Mouse (Mus musculus) intestine, embryonic 15.5 days (tissue): ENCODE measurements around the gene Cers2. TPM values are rescaled to one million over a fixed set of nuclear protein-coding genes. Genes with fewer than 3 reads are reported as not detected.

Experiments
- ATAC-seq: fragments of 200-750 bp; cut with Nextera tagmentation; 2 replicates; pipeline ENCODE4 v1.8.0; 2017; ENCODE audit warnings: moderate TSS enrichment, moderate library complexity
- H3K27ac ChIP-seq: fragments of 300-500 bp; sonication (generic); 2 replicates; pipeline ENCODE4 v1.5.1; 2015; ENCODE audit warnings: mild to moderate bottlenecking, inconsistent platforms
- H3K27me3 ChIP-seq: fragments of 300-500 bp; sonication (generic); replicated peaks from 2 replicates; pipeline ENCODE4 v1.6.1; 2015; ENCODE audit warnings: inconsistent platforms
- H3K36me3 ChIP-seq: fragments of 300-500 bp; sonication (generic); 2 replicates; pipeline ENCODE4 v1.6.1; 2015; ENCODE audit warnings: inconsistent platforms
- H3K4me1 ChIP-seq: fragments of 300-500 bp; sonication (generic); replicated peaks from 2 replicates; pipeline ENCODE4 v1.6.1; 2015; ENCODE audit warnings: inconsistent platforms
- H3K4me2 ChIP-seq: fragments of 300-500 bp; sonication (generic); replicated peaks from 2 replicates; pipeline ENCODE4 v1.6.1; 2015; ENCODE audit warnings: mild to moderate bottlenecking, inconsistent platforms
- H3K4me3 ChIP-seq: fragments of 300-500 bp; sonication (generic); replicated peaks from 2 replicates; pipeline ENCODE4 v1.5.1; 2015; ENCODE audit warnings: inconsistent platforms
- H3K9ac ChIP-seq: fragments of 300-500 bp; sonication (generic); 2 replicates; pipeline ENCODE4 v1.6.1; 2015; ENCODE audit warnings: inconsistent platforms
- H3K9me3 ChIP-seq: fragments of 300-500 bp; sonication (generic); 2 replicates; pipeline ENCODE4 v1.6.1; 2016; ENCODE audit warnings: inconsistent platforms
- WGBS: fragments of 180-500 bp; shearing (Covaris S2); methylation state at CpG from one replicate; pipeline ENCODE4 v1.1.7; 2015; 5-methylcytosine and 5-hydroxymethylcytosine counted together
- polyA plus RNA-seq: library from polyadenylated mRNA; unstranded; fragments of >200 nt; fragmentation: Nextera tagmentation; extraction: Ambion mirVana; gene quantifications from 2 replicates; pipeline ENCODE4 v1.2.1, GENCODE M21; 2015

The Cers2 gene
- polyA plus RNA-seq = 146 and 148 TPM in 2 replicates

DNA sequence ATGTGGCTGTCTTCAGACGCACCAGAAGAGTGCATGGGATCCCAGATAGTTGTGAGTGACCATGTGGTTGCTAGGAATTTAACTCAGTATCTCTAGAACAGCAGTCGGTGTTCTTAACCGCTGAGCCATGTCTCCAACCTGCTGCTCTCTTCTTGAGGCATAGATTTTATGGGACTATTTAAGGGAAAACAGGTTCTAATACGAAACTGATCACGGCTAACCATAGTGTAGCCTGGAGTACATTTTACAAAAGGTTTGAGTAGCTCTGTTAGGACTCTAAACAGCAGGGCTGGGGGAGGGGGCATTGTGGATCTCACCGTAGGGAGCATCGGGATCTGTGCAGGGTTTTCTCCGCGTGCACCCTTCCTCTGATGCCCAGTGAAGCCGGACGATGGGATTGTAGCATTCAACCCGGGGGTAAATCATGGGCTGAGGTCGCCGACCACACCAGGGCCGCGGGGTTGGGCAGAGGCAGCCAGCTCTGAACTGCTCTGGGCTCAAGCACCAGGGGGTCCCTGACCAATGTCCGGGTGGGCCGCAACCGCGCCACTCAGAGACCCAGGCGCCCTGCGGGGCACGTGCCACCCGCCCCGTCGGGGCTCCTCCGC is at the start of gene Cers2:
TSS of gene Cers2 (plus strand) at position 306 of the 608 bp plus-strand sequence.
- Histone ChIP-seq H3K9me3 (no peaks in the 10 kb centered on the region), H3K4me3 (peak within 1 kb of the TSS; percentile 91), H3K36me3 (no peaks in the 10 kb centered on the region), H3K4me1 (peaks cover 29% of the 10 kb centered on the region), H3K4me2 (peak within 1 kb of the TSS; percentile 90), H3K9ac (peak within 1 kb of the TSS; percentile 99), H3K27ac (peak within 1 kb of the TSS; percentile 94), H3K27me3 (no peaks in the 10 kb centered on the region)
- ATAC-seq = peak; percentile 7; the same call in 1 of the 2 replicates
- 6% methylated on average over 27 of the region's 27 CpGs for WGBS

DNA sequence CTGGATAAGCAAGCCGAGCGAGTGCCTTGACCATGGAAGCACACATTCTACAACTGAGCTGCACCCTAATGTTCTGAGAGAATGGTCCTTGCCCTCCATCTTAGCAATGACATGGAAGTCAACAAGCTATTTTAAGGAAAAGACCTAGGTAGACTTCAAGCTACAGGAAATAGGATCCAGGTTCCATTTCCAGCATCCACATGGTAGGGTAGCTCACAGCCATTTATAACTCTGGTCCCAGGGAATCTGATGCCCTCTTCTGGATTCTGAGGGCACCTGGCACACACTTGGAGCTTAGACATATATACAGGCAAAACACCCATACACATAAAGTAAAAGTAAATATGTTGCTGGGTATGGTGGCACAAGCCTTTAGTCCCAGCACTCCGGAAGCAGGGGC is 48.5 kb upstream of the Cers2 start:
- ATAC-seq = no peak
- Histone ChIP-seq H3K27me3 (no peaks in the 10 kb centered on the region), H3K9me3 (no peaks in the 10 kb centered on the region), H3K4me1 (no peaks in the 10 kb centered on the region), H3K9ac (no peak overlapping the region), H3K4me2 (no peak overlapping the region), H3K36me3 (peaks cover 19% of the 10 kb centered on the region), H3K4me3 (no peak overlapping the region), H3K27ac (no peak overlapping the region)
- WGBS = 89% methylated on average over 3 of the region's 3 CpGs

DNA sequence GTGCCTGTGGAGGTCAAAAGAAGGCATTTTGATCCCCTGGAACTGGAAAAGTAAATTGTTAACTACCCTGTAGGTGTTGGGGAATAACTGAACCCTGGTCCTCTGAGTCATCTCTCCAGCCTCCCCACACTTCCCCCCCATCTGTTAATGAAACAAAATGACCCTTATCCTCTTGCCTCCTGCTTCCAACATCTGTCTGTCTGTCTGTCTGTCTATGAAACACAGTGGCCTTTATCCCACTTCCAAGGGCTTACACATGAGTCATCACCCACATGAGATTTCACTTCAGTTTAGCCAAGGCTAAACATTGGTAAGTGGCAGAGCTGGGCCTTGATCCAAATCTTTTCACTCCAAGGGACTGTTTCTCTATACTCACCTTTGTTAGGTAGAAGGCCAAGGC is 46.7 kb upstream of the Cers2 start:
- Histone ChIP-seq H3K36me3 (peaks cover 15% of the 10 kb centered on the region; the same call in 1 of the 2 replicates), H3K27ac (no peak overlapping the region), H3K9ac (no peak overlapping the region), H3K27me3 (no peaks in the 10 kb centered on the region), H3K4me1 (no peaks in the 10 kb centered on the region), H3K4me2 (no peak overlapping the region), H3K9me3 (no peaks in the 10 kb centered on the region), H3K4me3 (no peak overlapping the region)
- ATAC-seq = no peak; the same call in 1 of the 2 replicates

- Histone ChIP-seq H3K4me2 (no peak overlapping the region), H3K4me3 (no peak overlapping the region), H3K9me3 (no peaks in the 10 kb centered on the region), H3K4me1 (no peaks in the 10 kb centered on the region), H3K27me3 (no peaks in the 10 kb centered on the region), H3K36me3 (0 out of 2 replicates have a peak, but pooled peaks cover 10% of the 10 kb centered on the region), H3K9ac (no peak overlapping the region), H3K27ac (no peak overlapping the region)
- 86% methylated on average over 5 of the region's 5 CpGs for WGBS
- no peak for ATAC-seq
Observed at GRCm38 (mm10) chr3:95269789-95270188, 44.8 kb upstream of the Cers2 start.

DNA sequence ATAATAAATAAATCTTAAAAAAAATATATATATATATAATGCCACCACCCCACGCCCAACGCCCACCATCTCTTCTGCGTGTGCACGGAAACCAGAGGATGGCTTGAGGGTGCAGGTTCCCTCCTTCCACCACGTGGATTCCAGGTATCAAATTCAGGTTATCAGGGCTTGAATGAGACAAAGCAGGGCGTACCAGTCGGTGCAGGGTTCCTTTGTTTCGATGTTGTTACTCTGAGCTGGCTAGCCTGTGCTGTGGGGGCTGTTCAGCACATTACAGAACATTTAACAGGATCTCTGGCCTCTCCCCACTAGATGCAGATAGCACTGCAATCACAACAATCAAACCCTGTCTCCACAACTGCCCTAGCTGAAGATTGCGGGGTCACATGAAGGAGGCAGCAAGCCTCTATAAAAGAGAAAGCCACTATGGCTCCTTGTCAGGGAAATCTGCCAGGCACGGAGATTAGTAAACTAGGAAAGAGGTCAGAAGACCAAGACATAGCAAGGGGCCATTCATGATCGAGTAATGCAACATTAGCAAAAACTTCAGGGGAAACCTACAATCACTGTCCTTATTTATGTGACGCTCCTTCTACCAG is 43.7 kb upstream of the Cers2 start:
- WGBS = 83% methylated on average over 12 of the region's 12 CpGs
- ATAC-seq = no peak
- Histone ChIP-seq H3K27me3 (no peaks in the 10 kb centered on the region), H3K4me3 (no peak overlapping the region), H3K4me1 (no peaks in the 10 kb centered on the region), H3K36me3 (0 out of 2 replicates have a peak, but pooled peaks cover 10% of the 10 kb centered on the region), H3K9me3 (no peaks in the 10 kb centered on the region), H3K9ac (no peak overlapping the region), H3K4me2 (no peak overlapping the region), H3K27ac (no peak overlapping the region)

DNA sequence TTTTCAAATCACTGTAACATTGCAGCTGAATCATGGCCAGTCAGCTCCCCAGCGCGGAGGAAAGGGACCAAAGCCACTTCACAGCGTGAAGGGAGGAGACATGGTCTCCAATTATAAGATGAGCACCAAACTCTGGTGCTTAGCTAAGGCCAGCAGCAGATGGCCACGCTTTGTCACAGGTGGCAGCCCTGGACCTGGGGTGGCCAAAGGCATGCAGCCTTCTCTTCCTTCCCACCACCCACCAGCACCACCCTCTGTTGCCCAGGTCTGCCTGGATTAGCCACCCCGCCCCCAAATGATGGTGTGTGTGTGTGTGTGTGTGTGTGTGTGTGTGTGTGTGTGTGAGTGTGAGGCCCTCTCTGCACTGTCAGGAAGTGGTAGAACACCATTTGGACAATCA is 41.1 kb upstream of the Cers2 start:
- 89% methylated on average over 5 of the region's 5 CpGs for WGBS
- Histone ChIP-seq H3K4me1 (0 out of 2 replicates have a peak, but pooled peaks cover 7% of the 10 kb centered on the region), H3K9ac (no peak overlapping the region), H3K27me3 (no peaks in the 10 kb centered on the region), H3K36me3 (no peaks in the 10 kb centered on the region), H3K9me3 (no peaks in the 10 kb centered on the region), H3K4me3 (no peak overlapping the region), H3K4me2 (no peak overlapping the region), H3K27ac (no peak overlapping the region)
- no peak for ATAC-seq

- Histone ChIP-seq H3K36me3 (no peaks in the 10 kb centered on the region), H3K4me1 (0 out of 2 replicates have a peak, but pooled peaks cover 7% of the 10 kb centered on the region), H3K9me3 (no peaks in the 10 kb centered on the region), H3K27ac (no peak overlapping the region), H3K9ac (no peak overlapping the region), H3K4me2 (no peak overlapping the region), H3K4me3 (no peak overlapping the region), H3K27me3 (no peaks in the 10 kb centered on the region)
- WGBS = 93% methylated on average over 4 of the region's 4 CpGs
- ATAC-seq = no peak
Observed at GRCm38 (mm10) chr3:95274453-95274852, 40.1 kb upstream of the Cers2 start.

DNA sequence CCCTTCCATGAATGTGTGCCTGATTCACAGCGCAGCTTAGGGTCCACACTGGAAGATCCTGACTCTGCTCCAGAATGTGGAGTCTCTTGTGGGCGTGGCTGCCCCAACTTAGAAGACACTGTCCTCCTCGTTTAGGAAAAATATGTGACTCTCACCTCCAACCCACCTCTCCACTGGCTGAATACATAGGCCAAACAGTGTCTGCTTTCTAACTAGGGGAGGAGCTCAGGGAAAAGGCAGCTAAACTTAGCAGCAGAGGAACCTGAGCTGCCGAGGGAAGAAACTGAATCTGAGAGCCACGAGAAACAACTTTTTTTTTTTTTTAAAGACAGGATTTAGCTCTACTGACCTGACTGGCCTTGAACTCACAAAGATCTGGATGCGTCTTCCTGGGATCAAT is 39.4 kb upstream of the Cers2 start:
- WGBS = 73% methylated on average over 6 of the region's 6 CpGs
- Histone ChIP-seq H3K4me2 (no peak overlapping the region), H3K4me1 (0 out of 2 replicates have a peak, but pooled peaks cover 7% of the 10 kb centered on the region), H3K4me3 (no peak overlapping the region), H3K27ac (no peak overlapping the region), H3K36me3 (no peaks in the 10 kb centered on the region), H3K9ac (no peak overlapping the region), H3K27me3 (no peaks in the 10 kb centered on the region), H3K9me3 (no peaks in the 10 kb centered on the region)
- ATAC-seq = no peak

DNA sequence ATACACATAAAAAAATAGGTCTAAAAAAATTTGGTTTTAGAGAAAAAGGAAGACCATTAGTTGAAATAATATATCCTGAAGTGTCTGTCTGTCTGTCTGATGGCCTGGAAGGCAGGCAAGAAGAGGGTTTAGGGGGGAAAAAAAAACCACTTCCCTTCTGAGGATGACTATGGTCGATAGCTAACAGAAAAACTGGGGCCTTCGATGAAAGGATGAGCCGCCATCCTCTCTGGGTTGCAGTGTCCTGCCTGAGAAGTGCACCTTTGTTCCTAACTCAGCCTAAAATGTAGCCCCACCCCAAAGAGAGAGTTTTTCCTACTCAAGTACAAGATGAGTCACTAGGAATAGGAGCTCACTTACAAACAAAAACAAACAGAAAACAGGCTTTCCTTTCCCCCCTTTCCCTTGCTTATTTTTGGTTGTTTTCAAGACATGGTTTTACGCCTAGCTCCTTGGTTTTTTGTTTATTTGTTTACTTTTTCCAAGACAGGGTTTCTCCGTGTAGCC is 38.1 kb upstream of the Cers2 start:
- 65% methylated on average over 5 of the region's 5 CpGs for WGBS
- no peak overlapping the region for H3K27ac ChIP-seq
- H3K4me3 ChIP-seq = no peak overlapping the region
- H3K27me3 ChIP-seq = no peaks in the 10 kb centered on the region
- no peaks in the 10 kb centered on the region for H3K9me3 ChIP-seq
- no peak for ATAC-seq
- H3K9ac ChIP-seq = no peak overlapping the region
- H3K4me1 ChIP-seq = peaks cover 7% of the 10 kb centered on the region; the same call in 1 of the 2 replicates
- no peaks in the 10 kb centered on the region for H3K36me3 ChIP-seq
- no peak overlapping the region for H3K4me2 ChIP-seq

DNA sequence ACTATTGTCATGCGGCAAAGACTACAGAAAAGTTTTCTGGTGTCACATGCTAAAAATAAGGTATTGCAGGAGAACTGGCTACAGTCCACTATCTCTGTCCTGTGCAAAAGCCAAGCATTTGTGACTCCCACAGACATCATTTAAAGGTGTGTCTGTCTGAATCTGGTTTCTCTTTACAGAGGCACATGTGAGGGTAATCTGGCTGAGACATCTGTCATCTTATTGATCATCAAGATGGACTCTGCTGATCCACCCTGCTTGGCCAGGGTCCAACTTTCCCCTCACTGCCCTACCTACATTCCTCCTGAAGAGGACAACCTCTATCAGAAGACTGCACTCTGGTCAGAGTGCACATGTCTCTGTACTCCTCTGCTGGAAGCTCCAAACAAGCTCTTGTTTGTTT is 37.4 kb upstream of the Cers2 start:
- no peak for ATAC-seq
- H3K27me3 ChIP-seq = no peaks in the 10 kb centered on the region
- H3K27ac ChIP-seq = no peak overlapping the region
- 88% methylated on average over 1 of the region's 1 CpGs for WGBS
- H3K9me3 ChIP-seq = no peaks in the 10 kb centered on the region
- H3K36me3 ChIP-seq = no peaks in the 10 kb centered on the region
- no peak overlapping the region for H3K4me3 ChIP-seq
- H3K4me2 ChIP-seq = no peak overlapping the region
- peaks cover 7% of the 10 kb centered on the region; the same call in 1 of the 2 replicates for H3K4me1 ChIP-seq
- H3K9ac ChIP-seq = no peak overlapping the region

GRCm38 (mm10) chr3:95280747-95281146 is 33.8 kb upstream of the Cers2 start:
- Histone ChIP-seq H3K9ac (peak overlapping the region; percentile 79), H3K4me3 (peak overlapping the region; percentile 72), H3K9me3 (no peaks in the 10 kb centered on the region), H3K4me1 (peaks cover 22% of the 10 kb centered on the region), H3K36me3 (no peaks in the 10 kb centered on the region), H3K27me3 (no peaks in the 10 kb centered on the region), H3K27ac (peak overlapping the region; percentile 88), H3K4me2 (peak overlapping the region; percentile 79)
- 8% methylated on average over 8 of the region's 8 CpGs for WGBS
- ATAC-seq = no peak

- ATAC-seq = peak; percentile 91
Observed at GRCm38 (mm10) chr3:95281216-95282126, 33.1 kb upstream of the Cers2 start, which contains the start of the genes Mindy1 and Prune1. Gene Mindy1 (plus strand): TSS chr3:95281345. Gene Prune1 (minus strand): TSS chr3:95282076.

More at GRCm38 (mm10) chr3:95281216-95282126, 33.1 kb upstream of the Cers2 start, which contains the start of the genes Mindy1 and Prune1:
- H3K9me3 ChIP-seq = no peaks in the 10 kb centered on the region
- H3K27ac ChIP-seq = peak within 1 kb of the TSS; percentile 97
- peak within 1 kb of the TSS; percentile 79 for H3K4me2 ChIP-seq
- H3K4me1 ChIP-seq = peaks cover 22% of the 10 kb centered on the region
- peak within 1 kb of the TSS; percentile 79 for H3K9ac ChIP-seq
- no peaks in the 10 kb centered on the region for H3K27me3 ChIP-seq
- no peaks in the 10 kb centered on the region for H3K36me3 ChIP-seq
- under 1% methylated on average over 53 of the region's 53 CpGs for WGBS
- H3K4me3 ChIP-seq = peak within 1 kb of the TSS; percentile 72
